Mouse (Mus musculus) thymus, postnatal 0 days (tissue): ENCODE data around the gene Als2. TPM values are rescaled to one million over a fixed set of nuclear protein-coding genes. Genes with fewer than 3 reads are reported as not detected.
A peak's percentile ranks its signal among the peaks of the same experiment; 100 is the strongest.

Source experiments
- DNase-seq: peaks from one replicate; pipeline ENCODE4 v3.0.0-alpha.2; 2015; ENCODE audit warnings: low spot score
- polyA plus RNA-seq: library from polyadenylated mRNA; unstranded; fragments of >200 nt; fragmentation: Nextera tagmentation; extraction: Ambion mirVana; gene quantifications from 2 replicates; pipeline ENCODE4 v1.2.1, GENCODE M21; 2015

Gene Als2
- polyA plus RNA-seq, 1 experiment from 2014 or later: 14.2 TPM

- no peak for DNase-seq
These were observed 70.7 kb downstream of the Als2 start for GRCm38 (mm10) chr1:59166232-59166905.

GRCm38 (mm10) chr1:59163918-59164317 is 73.1 kb downstream of the Als2 start:
- no peak for DNase-seq

GRCm38 (mm10) chr1:59163030-59163461 is 74.0 kb downstream of the Als2 start, which contains the start of gene Mpp4:
Gene Mpp4 (minus strand): TSS chr1:59163389.
- DNase-seq: peak; percentile 92

GRCm38 (mm10) chr1:59162309-59163024 is 74.6 kb downstream of the Als2 start:
- DNase-seq: no peak

- no peak for DNase-seq
These were observed 75.6 kb downstream of the Als2 start for GRCm38 (mm10) chr1:59161396-59161795.

GRCm38 (mm10) chr1:59160871-59161270 is 76.2 kb downstream of the Als2 start:
- DNase-seq: no peak

GRCm38 (mm10) chr1:59159136-59159535 is 77.9 kb downstream of the Als2 start:
- no peak for DNase-seq

GRCm38 (mm10) chr1:59158498-59158897 is 78.5 kb downstream of the Als2 start:
- no peak for DNase-seq

GRCm38 (mm10) chr1:59157846-59158245 is 79.2 kb downstream of the Als2 start:
- no peak for DNase-seq

GRCm38 (mm10) chr1:59152346-59152745 is 84.7 kb downstream of the Als2 start:
- DNase-seq: no peak

- DNase-seq: peak; percentile 81
These were observed 86.5 kb downstream of the Als2 start for GRCm38 (mm10) chr1:59150542-59150941.

GRCm38 (mm10) chr1:59144543-59144942 is 92.5 kb downstream of the Als2 start:
- peak; percentile 15 for DNase-seq

- peak; percentile 80 for DNase-seq
These were observed 94.2 kb downstream of the Als2 start for GRCm38 (mm10) chr1:59142809-59143208.

GRCm38 (mm10) chr1:59134419-59134818 is 102.6 kb downstream of the Als2 start:
- no peak for DNase-seq

- no peak for DNase-seq
These were observed 108.2 kb downstream of the Als2 start for GRCm38 (mm10) chr1:59128879-59129278.

GRCm38 (mm10) chr1:59125558-59125957 is 111.5 kb downstream of the Als2 start:
- no peak for DNase-seq

GRCm38 (mm10) chr1:59119720-59120457 is 117.1 kb downstream of the Als2 start, which contains the start of gene Tmem237:
Gene Tmem237 (minus strand): TSS chr1:59120408.
- peak; percentile 84 for DNase-seq

Other genes with a start within 250 kb of the Als2 start
- not detected in 2 replicates for gene C2cd6, start 142.3 kb downstream of the Als2 start, polyA plus RNA-seq
- 12.2 and 14.4 TPM in 2 replicates for gene Tmem237, start 116.8 kb downstream of the Als2 start, polyA plus RNA-seq
- 4.8 and 6.2 TPM in 2 replicates for gene Mpp4, start 73.8 kb downstream of the Als2 start, polyA plus RNA-seq
- 1.5 and 4.4 TPM in 2 replicates for gene Cdk15, start 19.7 kb upstream of the Als2 start, polyA plus RNA-seq
- gene Fzd7, start 245.2 kb upstream of the Als2 start, polyA plus RNA-seq: 2.3 TPM in 2 replicates